Mouse (Mus musculus) spleen, postnatal 36 days (tissue): ENCODE measurements around the gene Gm20894.
"Not testable (repeated sequence)": the region's sequence is repeated elsewhere in the genome, so short reads cannot be mapped to it uniquely, and the experiment has no call there.

ENCODE experiments used
- DNase-seq, 2 experiments: peaks; one replicate each; pipeline ENCODE4 v3.0.0; 2022; ENCODE audit warnings: low spot score in 2 of 2, mixed read lengths in 1 of 2

Gm20894 gene

DNA sequence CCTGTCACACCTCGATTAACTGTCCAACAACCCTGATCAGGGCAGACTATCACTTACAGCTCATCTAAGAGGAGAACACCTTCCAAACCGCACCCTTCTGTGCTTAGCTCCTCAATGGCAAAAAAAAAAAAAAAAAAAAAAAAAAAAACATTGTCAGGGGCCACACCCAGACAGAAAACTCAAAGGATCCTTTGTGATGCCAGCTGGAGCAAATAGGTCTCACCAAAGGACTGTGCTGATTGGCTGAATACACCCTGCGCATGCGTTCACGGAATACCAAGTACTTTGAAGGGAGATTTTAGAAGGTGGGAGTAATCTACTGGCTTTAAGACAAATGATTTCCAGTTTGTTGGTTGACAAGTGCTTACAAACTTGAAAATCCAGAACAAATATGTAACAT, at the start of gene Gm20894:
Gm20894 (minus strand) TSS at position 101 of the 400 bp plus-strand sequence.
- DNase-seq: not testable (repeated sequence)
